Mouse (Mus musculus) thymus, postnatal 10 days (tissue): ENCODE measurements around the gene Gm27027.

Source experiments
- DNase-seq, 2 experiments: peaks; one replicate each; pipeline ENCODE4 v3.0.0; 2021; ENCODE audit warnings: low spot score in 2 of 2

Gene Gm27027

GRCm38 (mm10) chr2:93928866-93929265, 67.3 kb downstream of the Gm27027 start:
- no peak for DNase-seq

- no peak for DNase-seq
Observed at GRCm38 (mm10) chr2:93927701-93928437, 68.3 kb downstream of the Gm27027 start.

GRCm38 (mm10) chr2:93926141-93926540, 70.0 kb downstream of the Gm27027 start:
- no peak for DNase-seq

- DNase-seq = no peak
Observed at GRCm38 (mm10) chr2:93919093-93919492, 77.1 kb downstream of the Gm27027 start.

- no peak for DNase-seq
Observed at GRCm38 (mm10) chr2:93913552-93913951, 82.6 kb downstream of the Gm27027 start.

- no peak for DNase-seq
Observed at GRCm38 (mm10) chr2:93911942-93912341, 84.2 kb downstream of the Gm27027 start.

GRCm38 (mm10) chr2:93909716-93910115, 86.4 kb downstream of the Gm27027 start:
- DNase-seq = no peak

GRCm38 (mm10) chr2:93907519-93908294, 88.4 kb downstream of the Gm27027 start:
- no peak for DNase-seq
